Mouse (Mus musculus): Measurements from ENCODE around the gene C730034F03Rik. TPM values are rescaled to one million over a fixed set of nuclear protein-coding genes. Genes with fewer than 3 reads are reported as not detected.

The C730034F03Rik gene
- polyA plus RNA-seq (2015; fragmentation: Nextera tagmentation; extraction: Ambion mirVana), result 7.3 and 8.2 TPM in 2 replicates

DNA sequence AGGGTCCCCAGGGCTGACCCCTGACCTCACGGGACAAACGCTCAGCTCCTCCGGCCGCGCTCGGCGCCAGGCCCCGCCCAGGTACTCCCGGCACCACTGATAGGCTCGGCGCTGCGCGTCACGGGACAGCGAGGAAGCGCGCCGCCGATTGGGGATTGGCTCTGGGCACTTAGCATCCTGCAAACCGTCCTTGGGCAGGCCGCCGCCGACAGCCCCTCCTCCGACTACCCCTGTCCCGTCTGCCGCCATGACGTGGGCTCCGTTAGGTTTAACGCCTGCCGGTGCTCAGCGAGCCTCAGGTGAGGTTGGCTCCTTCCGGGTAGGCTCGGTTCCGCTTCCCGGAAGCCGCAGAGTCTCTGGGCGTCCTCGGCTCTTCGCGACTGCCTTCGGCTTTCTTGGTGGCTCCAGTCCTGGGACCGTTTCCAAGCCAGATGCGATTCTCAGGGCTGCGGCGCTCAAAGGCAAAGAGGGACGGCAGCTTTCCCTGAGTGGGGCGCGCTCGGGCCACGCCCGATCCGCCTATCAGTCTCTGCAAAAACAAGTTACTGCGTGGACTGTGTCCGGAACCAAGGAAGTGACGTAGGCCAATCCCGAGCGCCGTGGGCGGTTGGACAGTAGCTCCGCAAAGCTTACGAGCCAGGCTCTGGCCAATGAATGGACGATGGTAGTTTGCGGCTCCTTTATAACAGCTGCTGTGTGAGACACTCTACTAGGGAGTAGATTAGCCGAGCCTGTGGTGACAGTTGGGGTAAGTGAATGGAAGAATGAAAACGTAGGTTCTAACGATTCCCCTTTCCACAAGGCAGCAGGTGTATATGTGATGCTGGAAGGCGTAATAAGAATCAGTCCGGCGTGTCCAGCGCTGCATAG lies at the start of gene C730034F03Rik, which contains the start of the genes Gm44502 and Chkb:
TSS of gene C730034F03Rik (plus strand) at position 238 of the 870 bp plus-strand sequence.
TSS of gene Gm44502 (minus strand) at position 345 of the 870 bp plus-strand sequence.
TSS of gene Chkb (minus strand) at position 557 of the 870 bp plus-strand sequence.
- peak within 1 kb of the TSS; percentile 97 for H3K4me2 ChIP-seq
- peaks cover 13% of the 10 kb centered on the region for H3K36me3 ChIP-seq (replicated peaks)
- H3K9me3 ChIP-seq, result no peaks in the 10 kb centered on the region
- peak within 1 kb of the TSS; percentile 78 for H3K9ac ChIP-seq
- H3K27me3 ChIP-seq (replicated peaks), result no peaks in the 10 kb centered on the region
- ATAC-seq (replicated peaks), result peak; percentile 96
- peak within 1 kb of the TSS; percentile 84 for H3K4me3 ChIP-seq
- peak within 1 kb of the TSS; percentile 97 for H3K27ac ChIP-seq
- WGBS, result under 1% methylated on average over 70 of the region's 70 CpGs
- H3K4me1 ChIP-seq, result peaks cover 22% of the 10 kb centered on the region

DNA sequence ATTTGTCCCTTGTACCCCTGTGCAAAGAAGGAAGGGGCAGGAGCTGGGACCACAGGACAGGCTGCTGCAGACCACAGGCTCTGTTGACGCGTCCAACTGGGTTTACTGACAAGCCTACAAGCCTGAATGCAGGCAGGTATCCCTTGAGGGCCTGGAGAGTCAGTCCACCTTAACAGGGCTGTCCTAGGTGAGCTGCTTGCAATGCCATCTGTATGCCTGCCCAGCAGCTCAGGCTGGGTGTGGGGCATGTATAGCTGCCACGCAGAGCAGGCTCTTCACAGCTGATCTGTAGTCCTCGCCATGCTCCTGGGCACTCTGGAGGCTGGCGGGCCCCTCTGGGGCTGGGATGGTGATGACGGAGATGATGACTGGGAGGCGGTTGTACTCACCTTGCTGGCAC lies 44.8 kb upstream of the C730034F03Rik start, which contains the start of gene Klhdc7b:
TSS of gene Klhdc7b (plus strand) at position 301 of the 400 bp plus-strand sequence.
- WGBS, result 86% methylated on average over 7 of the region's 7 CpGs

DNA sequence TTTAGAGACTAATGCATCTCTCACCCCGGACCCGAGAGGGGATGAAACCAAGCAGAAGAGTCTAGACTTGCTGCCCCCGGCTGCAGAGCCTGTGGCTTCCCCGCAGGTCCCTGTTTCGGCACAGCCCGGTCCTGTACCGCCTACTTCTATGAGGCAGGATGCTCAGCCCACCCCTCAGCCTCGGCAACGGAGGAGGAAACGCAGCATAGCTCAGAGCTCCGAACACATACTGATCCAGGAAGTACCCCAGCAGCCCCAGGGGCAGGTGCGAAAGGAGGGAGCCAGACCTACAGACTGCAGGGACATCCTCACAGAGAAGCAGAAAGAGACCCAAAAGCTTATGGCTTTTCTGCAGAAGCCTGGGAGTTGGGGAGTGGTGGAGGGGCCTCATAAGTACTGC lies 42.3 kb upstream of the C730034F03Rik start:
- H3K27me3 ChIP-seq (replicated peaks), result no peaks in the 10 kb centered on the region
- H3K9me3 ChIP-seq, result no peaks in the 10 kb centered on the region

More for the DNA sequence above, 44.8 kb upstream of the C730034F03Rik start, which contains the start of gene Klhdc7b:
- peaks cover 4% of the 10 kb centered on the region for H3K27me3 ChIP-seq (replicated peaks)
- H3K9ac ChIP-seq, result no peak within 1 kb of the TSS
- 0 out of 2 replicates have a peak, but pooled peaks cover under 1% of the 10 kb centered on the region for H3K4me1 ChIP-seq
- H3K36me3 ChIP-seq (replicated peaks), result no peaks in the 10 kb centered on the region
- no peak within 1 kb of the TSS for H3K27ac ChIP-seq
- no peak within 1 kb of the TSS for H3K4me2 ChIP-seq
- no peak within 1 kb of the TSS for H3K4me3 ChIP-seq
- no peak for ATAC-seq (replicated peaks)
- H3K9me3 ChIP-seq, result no peaks in the 10 kb centered on the region

DNA sequence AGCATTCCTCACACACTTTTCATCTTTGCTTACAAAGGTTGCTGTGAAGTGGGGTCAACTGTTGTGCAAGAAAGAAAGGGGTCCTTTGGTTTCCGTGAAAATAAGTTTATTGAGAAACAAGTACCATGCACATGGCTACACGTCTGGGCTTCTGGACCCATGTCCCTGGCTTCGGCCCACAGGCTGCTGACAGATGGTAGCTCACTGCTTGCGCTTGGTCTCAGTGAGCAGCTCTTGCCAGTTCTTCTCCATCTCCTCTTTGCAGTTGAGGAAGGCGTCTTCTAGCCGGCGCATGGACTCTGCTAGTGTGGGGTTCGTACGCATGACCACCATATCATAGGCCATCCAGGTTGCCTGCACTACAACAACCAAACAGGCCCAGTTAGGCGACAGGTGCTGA lies 39.3 kb upstream of the C730034F03Rik start:
- H3K4me3 ChIP-seq, result no peak overlapping the region
- H3K4me1 ChIP-seq, result no peaks in the 10 kb centered on the region
- H3K27me3 ChIP-seq (replicated peaks), result no peaks in the 10 kb centered on the region
- no peak for ATAC-seq (replicated peaks)
- H3K9me3 ChIP-seq, result no peaks in the 10 kb centered on the region
- H3K36me3 ChIP-seq (replicated peaks), result no peaks in the 10 kb centered on the region
- no peak overlapping the region for H3K9ac ChIP-seq
- 91% methylated on average over 10 of the region's 10 CpGs for WGBS
- no peak overlapping the region for H3K4me2 ChIP-seq
- H3K27ac ChIP-seq, result no peak overlapping the region

More for the DNA sequence above, 42.3 kb upstream of the C730034F03Rik start:
- Histone ChIP-seq H3K4me3 (no peak overlapping the region), H3K9ac (no peak overlapping the region), H3K36me3 (replicated peaks) (no peaks in the 10 kb centered on the region), H3K4me2 (no peak overlapping the region), H3K27ac (no peak overlapping the region), H3K4me1 (no peaks in the 10 kb centered on the region)
- no peak for ATAC-seq (replicated peaks)
- WGBS, result 51% methylated on average over 12 of the region's 12 CpGs

DNA sequence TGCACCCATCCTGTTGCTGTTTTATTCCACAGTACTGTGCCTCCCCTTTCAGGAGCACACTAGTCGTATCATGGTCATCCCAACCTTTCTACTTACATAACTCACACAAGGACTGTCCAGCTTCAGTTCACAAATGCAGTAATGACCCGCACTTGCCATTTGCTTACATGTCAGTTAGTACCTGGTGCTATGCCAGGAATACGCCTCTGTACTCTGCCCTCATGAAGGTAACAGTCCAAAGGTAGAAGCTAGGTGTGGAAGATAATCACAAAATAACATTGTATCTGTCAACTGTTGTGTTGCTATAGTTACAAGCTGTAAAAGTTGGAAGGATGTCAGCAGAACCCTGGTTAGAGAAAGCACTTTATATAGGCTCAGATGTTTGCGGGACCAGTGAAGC lies 32.5 kb upstream of the C730034F03Rik start:
- Histone ChIP-seq H3K4me2 (no peak overlapping the region), H3K9ac (no peak overlapping the region), H3K27me3 (replicated peaks) (no peaks in the 10 kb centered on the region), H3K9me3 (no peaks in the 10 kb centered on the region), H3K4me1 (no peaks in the 10 kb centered on the region), H3K4me3 (no peak overlapping the region), H3K27ac (no peak overlapping the region), H3K36me3 (replicated peaks) (no peaks in the 10 kb centered on the region)
- WGBS, result 93% methylated on average over 4 of the region's 4 CpGs
- no peak for ATAC-seq (replicated peaks)

DNA sequence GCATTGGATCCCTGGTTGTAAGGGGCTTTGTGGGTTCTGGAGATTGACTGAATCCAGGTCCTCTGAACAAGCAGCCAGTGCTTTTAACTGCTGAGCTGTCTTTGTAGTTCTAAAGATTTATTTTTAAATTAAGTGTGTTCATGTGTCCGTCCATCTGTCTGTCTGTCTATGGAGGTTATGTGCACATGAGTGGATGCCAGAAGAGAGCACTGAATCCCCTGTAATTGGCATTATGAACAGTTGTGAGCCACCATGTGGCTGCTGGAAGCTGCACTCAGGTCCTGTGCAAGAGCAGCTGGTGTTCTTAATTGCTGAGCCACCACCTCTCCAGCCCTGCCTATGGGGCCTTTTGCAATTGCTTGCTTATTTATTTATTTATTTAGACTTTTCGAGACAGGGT lies 31.2 kb upstream of the C730034F03Rik start:
- H3K27ac ChIP-seq, result no peak overlapping the region
- no peak for ATAC-seq (replicated peaks)
- H3K9me3 ChIP-seq, result no peaks in the 10 kb centered on the region
- H3K4me2 ChIP-seq, result no peak overlapping the region
- 79% methylated on average over 2 of the region's 2 CpGs for WGBS
- no peak overlapping the region for H3K4me3 ChIP-seq
- no peaks in the 10 kb centered on the region for H3K36me3 ChIP-seq (replicated peaks)
- no peaks in the 10 kb centered on the region for H3K27me3 ChIP-seq (replicated peaks)
- no peak overlapping the region for H3K9ac ChIP-seq
- H3K4me1 ChIP-seq, result no peaks in the 10 kb centered on the region

DNA sequence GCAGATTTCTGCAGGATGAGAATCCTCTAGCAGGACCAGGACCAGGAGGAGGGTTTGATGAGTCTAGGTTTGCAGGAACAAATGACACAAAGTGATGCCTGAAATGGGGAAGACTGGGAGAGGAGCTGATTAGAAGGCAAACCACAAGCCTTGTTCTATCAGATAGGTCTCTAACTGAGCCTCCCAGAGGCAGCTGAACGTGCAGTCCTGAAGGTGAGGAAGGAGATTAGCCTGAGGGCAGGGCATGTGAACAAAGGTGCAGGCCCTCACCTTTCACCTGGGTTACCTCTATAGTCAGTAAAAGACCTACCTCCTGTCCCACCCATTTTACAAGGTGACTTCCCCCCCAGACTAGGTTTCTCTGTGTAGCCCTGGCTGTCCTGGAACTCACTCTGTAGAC lies 29.7 kb upstream of the C730034F03Rik start:
- H3K4me1 ChIP-seq, result no peaks in the 10 kb centered on the region
- no peaks in the 10 kb centered on the region for H3K27me3 ChIP-seq (replicated peaks)
- no peaks in the 10 kb centered on the region for H3K36me3 ChIP-seq (replicated peaks)
- no peak overlapping the region for H3K4me3 ChIP-seq
- H3K9me3 ChIP-seq, result no peaks in the 10 kb centered on the region
- no peak overlapping the region for H3K27ac ChIP-seq
- H3K4me2 ChIP-seq, result no peak overlapping the region
- no peak overlapping the region for H3K9ac ChIP-seq
- WGBS, result 56% methylated on average over 1 of the region's 1 CpGs
- ATAC-seq (replicated peaks), result no peak

DNA sequence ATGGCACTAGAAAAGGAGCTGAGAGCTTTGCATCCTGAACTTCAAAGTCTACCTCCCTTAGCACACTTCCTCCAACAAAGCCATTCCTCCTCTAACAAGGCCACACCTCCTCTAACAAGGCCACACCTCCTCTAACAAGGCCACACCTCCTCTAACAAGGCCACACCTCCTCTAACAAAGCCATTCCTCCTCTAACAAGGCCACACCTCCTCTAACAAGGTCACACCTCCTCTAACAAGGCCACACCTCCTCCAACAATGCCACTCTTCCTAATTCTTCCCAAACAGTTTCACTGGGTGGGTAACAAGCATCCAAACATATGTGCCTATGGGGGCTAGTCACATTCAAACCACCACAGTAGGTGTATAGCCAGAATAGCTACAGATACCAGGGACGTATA lies 26.9 kb upstream of the C730034F03Rik start:
- H3K9ac ChIP-seq, result no peak overlapping the region
- H3K9me3 ChIP-seq, result no peaks in the 10 kb centered on the region
- no peak overlapping the region for H3K4me2 ChIP-seq
- ATAC-seq (replicated peaks), result no peak
- WGBS, result 87% methylated on average over 1 of the region's 1 CpGs
- no peak overlapping the region for H3K27ac ChIP-seq
- H3K4me1 ChIP-seq, result no peaks in the 10 kb centered on the region
- no peaks in the 10 kb centered on the region for H3K36me3 ChIP-seq (replicated peaks)
- no peak overlapping the region for H3K4me3 ChIP-seq
- no peaks in the 10 kb centered on the region for H3K27me3 ChIP-seq (replicated peaks)

DNA sequence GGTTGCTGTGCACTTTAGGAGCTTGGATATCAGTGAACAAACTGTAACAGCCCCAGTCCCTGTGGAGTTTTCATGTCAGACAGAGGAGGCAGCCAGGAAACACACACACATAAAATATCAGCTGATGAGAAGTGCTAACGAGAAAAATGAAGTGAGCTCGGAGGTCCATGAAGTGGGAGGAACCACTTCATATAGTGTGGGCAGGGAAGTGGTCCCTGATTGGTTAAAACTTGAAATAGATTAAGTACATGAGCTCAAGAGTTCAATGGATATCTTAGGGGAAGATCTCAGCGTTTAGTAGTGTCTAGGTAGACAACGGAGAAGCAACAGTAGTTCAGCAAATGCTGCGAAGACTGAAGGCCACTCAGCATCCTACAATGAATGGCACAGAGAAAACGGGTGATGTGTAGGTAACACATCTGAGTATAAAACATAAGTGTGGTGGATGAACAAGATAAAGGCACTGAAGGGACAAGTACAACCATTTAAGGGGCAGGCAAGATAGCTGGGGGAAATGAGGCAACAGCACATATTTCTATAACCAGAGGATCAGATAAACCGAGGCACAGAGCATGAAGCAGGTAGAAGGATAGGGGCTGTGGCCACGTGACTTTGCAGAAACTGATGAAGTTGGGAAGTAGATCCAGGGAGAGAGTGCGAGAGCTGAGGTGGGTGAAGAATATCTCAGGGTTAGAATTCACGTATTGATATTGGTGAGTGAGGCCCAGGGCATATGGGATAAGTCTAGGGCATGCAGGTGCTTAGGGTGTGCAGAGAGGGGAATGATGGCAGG lies 24.4 kb upstream of the C730034F03Rik start:
- Histone ChIP-seq H3K9me3 (no peaks in the 10 kb centered on the region; the same call in 1 of the 2 replicates), H3K36me3 (replicated peaks) (no peaks in the 10 kb centered on the region), H3K27me3 (replicated peaks) (no peaks in the 10 kb centered on the region), H3K4me2 (no peak overlapping the region), H3K4me3 (no peak overlapping the region), H3K4me1 (no peaks in the 10 kb centered on the region), H3K27ac (no peak overlapping the region), H3K9ac (no peak overlapping the region)
- 88% methylated on average over 10 of the region's 10 CpGs for WGBS
- no peak for ATAC-seq (replicated peaks)

DNA sequence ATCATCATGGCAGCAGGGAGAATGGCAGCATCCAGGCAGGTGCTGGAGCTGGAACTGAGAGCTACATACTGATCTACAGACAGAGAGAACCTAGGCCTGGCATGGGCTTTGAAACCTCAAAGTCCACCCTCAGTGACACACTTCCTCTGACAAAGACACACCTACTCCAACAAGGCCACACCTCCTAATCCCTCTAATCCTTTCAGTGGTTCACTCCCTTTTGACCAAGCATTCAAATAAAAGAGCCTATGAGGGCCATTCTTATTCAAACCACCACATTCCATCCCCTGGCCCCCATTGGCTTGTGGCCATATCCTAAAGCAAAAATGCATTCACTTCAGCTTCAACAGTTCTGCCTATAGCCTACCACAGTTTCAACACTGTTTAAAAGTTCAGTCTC lies 22.7 kb upstream of the C730034F03Rik start:
- Histone ChIP-seq H3K27ac (no peak overlapping the region), H3K9me3 (no peaks in the 10 kb centered on the region; the same call in 1 of the 2 replicates), H3K36me3 (replicated peaks) (no peaks in the 10 kb centered on the region), H3K4me2 (no peak overlapping the region), H3K4me3 (no peak overlapping the region), H3K4me1 (no peaks in the 10 kb centered on the region), H3K27me3 (replicated peaks) (no peaks in the 10 kb centered on the region), H3K9ac (no peak overlapping the region)
- no peak for ATAC-seq (replicated peaks)

DNA sequence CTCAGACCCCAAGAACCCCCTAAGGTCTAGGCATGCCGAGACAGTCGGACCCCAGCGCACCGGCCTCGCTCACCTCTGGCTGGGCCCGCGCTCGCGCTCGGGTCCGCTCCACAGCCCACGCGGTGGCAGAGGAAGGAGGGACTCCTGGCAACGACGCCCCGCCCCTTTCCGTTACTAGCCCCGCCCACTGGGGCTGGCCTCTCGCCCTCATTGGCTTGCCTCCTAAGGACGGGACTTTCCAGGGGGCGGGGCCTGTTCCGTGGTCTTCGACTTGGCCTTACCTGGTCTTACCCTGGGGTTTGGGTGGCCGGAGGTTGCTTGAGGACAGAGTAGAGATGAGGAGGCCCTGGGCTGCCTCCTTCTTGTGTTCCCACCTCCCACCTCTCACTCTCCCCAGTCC lies 19.3 kb upstream of the C730034F03Rik start, which contains the start of gene Syce3:
TSS of gene Syce3 (minus strand) at position 386 of the 400 bp plus-strand sequence.
- no peak for ATAC-seq (replicated peaks)
- no peak within 1 kb of the TSS for H3K27ac ChIP-seq
- no peak within 1 kb of the TSS for H3K4me2 ChIP-seq
- no peaks in the 10 kb centered on the region for H3K4me1 ChIP-seq
- H3K36me3 ChIP-seq (replicated peaks), result no peaks in the 10 kb centered on the region
- H3K9me3 ChIP-seq, result no peaks in the 10 kb centered on the region; the same call in 1 of the 2 replicates
- H3K27me3 ChIP-seq (replicated peaks), result no peaks in the 10 kb centered on the region
- 87% methylated on average over 24 of the region's 24 CpGs for WGBS
- H3K4me3 ChIP-seq, result no peak within 1 kb of the TSS
- no peak within 1 kb of the TSS for H3K9ac ChIP-seq

DNA sequence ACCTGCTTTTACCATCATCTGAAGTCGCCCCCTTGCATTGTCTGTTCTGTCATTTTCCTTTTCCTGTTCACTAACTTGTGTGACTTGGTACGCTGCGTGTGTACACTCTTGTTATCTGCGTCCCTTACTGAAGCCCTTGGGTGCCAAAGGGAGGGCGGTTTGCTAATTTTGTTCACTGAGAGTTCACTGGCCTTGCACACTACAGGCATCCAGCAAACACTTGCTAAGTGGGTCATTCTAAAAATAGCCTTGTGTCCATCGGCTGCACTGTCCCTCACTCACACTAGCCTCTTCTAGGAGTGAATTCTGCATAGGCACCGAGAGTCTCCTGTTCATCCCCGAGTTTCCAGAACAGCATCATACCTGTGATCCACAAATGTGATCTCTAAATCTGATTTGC lies 14.1 kb upstream of the C730034F03Rik start:
- Histone ChIP-seq H3K27ac (no peak overlapping the region), H3K36me3 (replicated peaks) (peaks cover 3% of the 10 kb centered on the region), H3K4me2 (no peak overlapping the region), H3K27me3 (replicated peaks) (no peaks in the 10 kb centered on the region), H3K9me3 (no peaks in the 10 kb centered on the region), H3K9ac (no peak overlapping the region), H3K4me3 (no peak overlapping the region), H3K4me1 (no peaks in the 10 kb centered on the region)
- no peak for ATAC-seq (replicated peaks)
- WGBS, result 87% methylated on average over 8 of the region's 8 CpGs

All from midbrain, embryonic 15.5 days (tissue).